Mouse (Mus musculus): ENCODE measurements around the gene Tlcd1. TPM values are rescaled to one million over a fixed set of nuclear protein-coding genes. Genes with fewer than 3 reads are reported as not detected.

Gene Tlcd1
- polyA plus RNA-seq, 1 experiment from 2014 or later = 43.4 TPM

GRCm38 (mm10) chr11:78137584-78137983 lies 38.9 kb upstream of the Tlcd1 start:
- TF ChIP-seq CTCF (IDR thresholded peaks at IDR 0.05; ENCODE audit: low read depth) = no peak
- no peak for DNase-seq (ENCODE audit: low spot score)
- Histone ChIP-seq H3K4me1 (replicated peaks; ENCODE audit: insufficient read depth, low read length) (no peaks in the 10 kb centered on the region), H3K9ac (ENCODE audit: low read depth, low read length) (no peak overlapping the region), H3K36me3 (ENCODE audit: insufficient read depth, low read length) (no peaks in the 10 kb centered on the region), H3K4me3 (replicated peaks; ENCODE audit: low read depth, low read length) (no peak overlapping the region), H3K9me3 (replicated peaks; ENCODE audit: low read length) (no peaks in the 10 kb centered on the region), H3K27ac (no peak overlapping the region), H3K27me3 (ENCODE audit: insufficient read depth, low read length) (no peaks in the 10 kb centered on the region), H3K4me2 (ENCODE audit: low read length) (no peak overlapping the region)
- no peak for ATAC-seq (replicated peaks; ENCODE audit: low FRiP score, low read depth)
- WGBS = 84% methylated on average over 4 of the region's 4 CpGs

GRCm38 (mm10) chr11:78138023-78138422 lies 38.5 kb upstream of the Tlcd1 start:
- H3K27me3 ChIP-seq (ENCODE audit: insufficient read depth, low read length) = no peaks in the 10 kb centered on the region
- H3K4me3 ChIP-seq (replicated peaks; ENCODE audit: low read depth, low read length) = no peak overlapping the region
- no peak for ATAC-seq (replicated peaks; ENCODE audit: low FRiP score, low read depth)
- H3K27ac ChIP-seq = no peak overlapping the region
- no peaks in the 10 kb centered on the region for H3K9me3 ChIP-seq (replicated peaks; ENCODE audit: low read length)
- H3K36me3 ChIP-seq (ENCODE audit: insufficient read depth, low read length) = no peaks in the 10 kb centered on the region
- 92% methylated on average over 3 of the region's 3 CpGs for WGBS
- no peak overlapping the region for H3K4me2 ChIP-seq (ENCODE audit: low read length)
- DNase-seq (ENCODE audit: low spot score) = no peak
- no peaks in the 10 kb centered on the region for H3K4me1 ChIP-seq (replicated peaks; ENCODE audit: insufficient read depth, low read length)
- no peak for TF ChIP-seq CTCF (IDR thresholded peaks at IDR 0.05; ENCODE audit: low read depth)
- H3K9ac ChIP-seq (ENCODE audit: low read depth, low read length) = no peak overlapping the region

- Histone ChIP-seq H3K27ac (no peak overlapping the region), H3K36me3 (ENCODE audit: insufficient read depth, low read length) (peaks cover 5% of the 10 kb centered on the region; the same call in 1 of the 2 replicates), H3K9ac (ENCODE audit: low read depth, low read length) (no peak overlapping the region), H3K4me2 (ENCODE audit: low read length) (no peak overlapping the region), H3K9me3 (replicated peaks; ENCODE audit: low read length) (no peaks in the 10 kb centered on the region), H3K4me3 (replicated peaks; ENCODE audit: low read depth, low read length) (no peak overlapping the region), H3K4me1 (replicated peaks; ENCODE audit: insufficient read depth, low read length) (no peaks in the 10 kb centered on the region), H3K27me3 (ENCODE audit: insufficient read depth, low read length) (no peaks in the 10 kb centered on the region)
- 80% methylated on average over 5 of the region's 5 CpGs for WGBS
- DNase-seq (ENCODE audit: low spot score) (no peak), ATAC-seq (replicated peaks; ENCODE audit: low FRiP score, low read depth) (no peak)
- no peak for TF ChIP-seq CTCF (IDR thresholded peaks at IDR 0.05; ENCODE audit: low read depth)
These were observed 35.8 kb upstream of the Tlcd1 start for GRCm38 (mm10) chr11:78140665-78141064.

- Histone ChIP-seq H3K9me3 (replicated peaks; ENCODE audit: low read length) (no peaks in the 10 kb centered on the region), H3K27me3 (ENCODE audit: insufficient read depth, low read length) (no peaks in the 10 kb centered on the region), H3K4me3 (replicated peaks; ENCODE audit: low read depth, low read length) (no peak overlapping the region), H3K4me1 (replicated peaks; ENCODE audit: insufficient read depth, low read length) (no peaks in the 10 kb centered on the region), H3K9ac (ENCODE audit: low read depth, low read length) (no peak overlapping the region), H3K27ac (peak overlapping the region; percentile 15; the same call in 1 of the 2 replicates), H3K4me2 (ENCODE audit: low read length) (no peak overlapping the region), H3K36me3 (ENCODE audit: insufficient read depth, low read length) (peaks cover 12% of the 10 kb centered on the region; the same call in 1 of the 2 replicates)
- no peak for DNase-seq (ENCODE audit: low spot score)
- no peak for ATAC-seq (replicated peaks; ENCODE audit: low FRiP score, low read depth)
- 87% methylated on average over 2 of the region's 2 CpGs for WGBS
- no peak for TF ChIP-seq CTCF (IDR thresholded peaks at IDR 0.05; ENCODE audit: low read depth)
These were observed 33.0 kb upstream of the Tlcd1 start for GRCm38 (mm10) chr11:78143520-78143919.

GRCm38 (mm10) chr11:78146168-78146567 lies 30.3 kb upstream of the Tlcd1 start:
- Histone ChIP-seq H3K36me3 (ENCODE audit: insufficient read depth, low read length) (peaks cover 17% of the 10 kb centered on the region), H3K4me3 (replicated peaks; ENCODE audit: low read depth, low read length) (no peak overlapping the region), H3K9me3 (replicated peaks; ENCODE audit: low read length) (no peaks in the 10 kb centered on the region), H3K27me3 (ENCODE audit: insufficient read depth, low read length) (no peaks in the 10 kb centered on the region), H3K4me2 (ENCODE audit: low read length) (no peak overlapping the region), H3K9ac (ENCODE audit: low read depth, low read length) (no peak overlapping the region), H3K4me1 (replicated peaks; ENCODE audit: insufficient read depth, low read length) (no peaks in the 10 kb centered on the region), H3K27ac (peak overlapping the region; percentile 56)
- 85% methylated on average over 5 of the region's 5 CpGs for WGBS
- TF ChIP-seq CTCF (IDR thresholded peaks at IDR 0.05; ENCODE audit: low read depth) = peak; percentile 49; the same call in 1 of the 2 replicates
- ATAC-seq (replicated peaks; ENCODE audit: low FRiP score, low read depth) = 0 out of 2 replicates have a peak, but pooled peaks have one; percentile 5
- DNase-seq (ENCODE audit: low spot score) = no peak

- no peak for TF ChIP-seq CTCF (IDR thresholded peaks at IDR 0.05; ENCODE audit: low read depth)
- peaks cover 17% of the 10 kb centered on the region for H3K36me3 ChIP-seq (ENCODE audit: insufficient read depth, low read length)
- no peak for DNase-seq (ENCODE audit: low spot score)
- 89% methylated on average over 6 of the region's 6 CpGs for WGBS
- peak overlapping the region; percentile 56 for H3K27ac ChIP-seq
- no peak overlapping the region for H3K4me3 ChIP-seq (replicated peaks; ENCODE audit: low read depth, low read length)
- peak; percentile 29; the same call in 1 of the 2 replicates for ATAC-seq (replicated peaks; ENCODE audit: low FRiP score, low read depth)
- H3K4me1 ChIP-seq (replicated peaks; ENCODE audit: insufficient read depth, low read length) = no peaks in the 10 kb centered on the region
- no peak overlapping the region for H3K9ac ChIP-seq (ENCODE audit: low read depth, low read length)
- H3K4me2 ChIP-seq (ENCODE audit: low read length) = no peak overlapping the region
- H3K9me3 ChIP-seq (replicated peaks; ENCODE audit: low read length) = no peaks in the 10 kb centered on the region
- no peaks in the 10 kb centered on the region for H3K27me3 ChIP-seq (ENCODE audit: insufficient read depth, low read length)
These were observed 29.6 kb upstream of the Tlcd1 start for GRCm38 (mm10) chr11:78146707-78147543.

Data from kidney, postnatal 0 days (tissue).